Mouse (Mus musculus) cerebellum, adult 2 months (tissue): Measurements from ENCODE around the gene Dnajc13.

Experiments
- CTCF ChIP-seq: fragments of 200-500 bp; IDR thresholded peaks from 2 replicates; pipeline ENCODE4 v1.5.1; 2011; ENCODE audit warnings: low read depth, mild to moderate bottlenecking, control low read depth, low read length, moderate library complexity, borderline replicate concordance; ENCODE audit not compliant: insufficient read depth
- POLR2A ChIP-seq: fragments of 200-500 bp; IDR thresholded peaks from 2 replicates; pipeline ENCODE4 v1.6.1; 2011; ENCODE audit warnings: low read length, control low read depth, borderline replicate concordance; ENCODE audit not compliant: insufficient read depth

- TF ChIP-seq CTCF (no peak), POLR2A (no peak)
Observed at GRCm38 (mm10) chr9:104169986-104170385, 92.7 kb downstream of the Dnajc13 start.
